Mouse (Mus musculus): ENCODE measurements around the gene Olfr323.

- TF ChIP-seq CTCF (IDR thresholded peaks at IDR 0.05; ENCODE audit: insufficient read depth, low read length) (no peak), POLR2A (IDR thresholded peaks at IDR 0.05; ENCODE audit: borderline replicate concordance, extremely low read depth, low read depth, low read length) (no peak)
These were observed 52.9 kb downstream of the Olfr323 start, which contains the start of gene Olfr325 for GRCm38 (mm10) chr11:58577430-58577829.
